Mouse (Mus musculus): ENCODE results near the gene Pcid2. TPM values are rescaled to one million over a fixed set of nuclear protein-coding genes. Genes with fewer than 3 reads are reported as not detected.

Gene Pcid2
- polyA plus RNA-seq, 1 experiment = 42.2 TPM

DNA sequence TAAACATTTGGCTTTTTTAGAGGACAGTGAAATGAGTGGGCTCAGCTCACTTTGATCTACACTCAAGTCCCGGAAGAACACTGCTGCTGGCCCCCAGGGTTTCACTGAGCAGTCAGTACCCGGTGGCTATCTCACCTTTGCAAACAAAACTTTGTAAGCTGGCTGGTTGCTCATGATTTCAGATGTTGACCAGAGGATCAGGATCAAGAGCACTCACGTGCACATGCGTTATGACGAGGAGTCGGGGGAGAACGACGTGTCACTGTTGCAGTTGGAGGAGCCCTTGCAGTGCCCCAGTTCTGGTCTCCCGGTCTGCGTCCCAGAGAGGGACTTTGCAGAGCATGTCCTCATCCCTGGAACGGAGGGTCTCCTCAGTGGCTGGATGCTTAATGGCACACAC is 32.0 kb downstream of the Pcid2 start:
- no peak overlapping the region for H3K27ac ChIP-seq (ENCODE audit: control insufficient read depth, insufficient read depth, low read length)
- DNase-seq = no peak
- TF ChIP-seq POLR2A (IDR thresholded peaks at IDR 0.05; ENCODE audit: control insufficient read depth, extremely low read depth, insufficient read depth, low read length, poor library complexity) (no peak), CTCF (IDR thresholded peaks at IDR 0.05; ENCODE audit: borderline replicate concordance, control insufficient read depth, extremely low read depth, insufficient read depth, low read length, poor library complexity) (no peak)
- H3K4me1 ChIP-seq (replicated peaks; ENCODE audit: control insufficient read depth, insufficient read depth, low read length) = no peaks in the 10 kb centered on the region
- no peaks in the 10 kb centered on the region for H3K27me3 ChIP-seq (ENCODE audit: control insufficient read depth, insufficient read depth, low read length)
- H3K36me3 ChIP-seq (ENCODE audit: control insufficient read depth, insufficient read depth, low read length) = peaks cover 17% of the 10 kb centered on the region
- 99% methylated on average over 11 of the region's 11 CpGs for WGBS
- H3K4me3 ChIP-seq (ENCODE audit: control insufficient read depth, insufficient read depth, low read length) = no peak overlapping the region

DNA sequence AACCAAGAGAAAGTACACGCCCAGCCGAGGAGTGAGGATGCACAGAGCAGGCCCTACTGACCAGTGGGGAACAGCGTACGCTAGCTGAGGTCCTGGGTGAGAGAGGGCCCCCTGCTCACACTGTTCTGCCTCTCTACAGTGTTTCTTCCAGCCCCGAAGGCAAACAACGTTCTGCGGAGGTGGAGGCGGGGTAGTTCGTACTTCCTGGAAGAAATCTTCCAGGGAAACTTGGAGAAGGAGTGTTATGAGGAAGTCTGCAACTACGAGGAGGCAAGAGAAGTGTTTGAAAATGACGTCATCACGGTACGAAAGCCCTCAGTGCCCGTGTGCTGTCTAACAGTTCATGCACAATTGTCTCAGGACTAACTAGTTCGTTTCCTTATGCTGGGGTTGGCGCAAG is 42.1 kb downstream of the Pcid2 start:
- Histone ChIP-seq H3K4me1 (replicated peaks; ENCODE audit: control insufficient read depth, insufficient read depth, low read length) (no peaks in the 10 kb centered on the region), H3K36me3 (ENCODE audit: control insufficient read depth, insufficient read depth, low read length) (no peaks in the 10 kb centered on the region), H3K27ac (ENCODE audit: control insufficient read depth, insufficient read depth, low read length) (no peak overlapping the region), H3K4me3 (ENCODE audit: control insufficient read depth, insufficient read depth, low read length) (no peak overlapping the region), H3K27me3 (ENCODE audit: control insufficient read depth, insufficient read depth, low read length) (no peaks in the 10 kb centered on the region)
- no peak for TF ChIP-seq POLR2A (IDR thresholded peaks at IDR 0.05; ENCODE audit: control insufficient read depth, extremely low read depth, insufficient read depth, low read length, poor library complexity)
- TF ChIP-seq CTCF (IDR thresholded peaks at IDR 0.05; ENCODE audit: borderline replicate concordance, control insufficient read depth, extremely low read depth, insufficient read depth, low read length, poor library complexity) = no peak
- 78% methylated on average over 16 of the region's 16 CpGs for WGBS
- no peak for DNase-seq

DNA sequence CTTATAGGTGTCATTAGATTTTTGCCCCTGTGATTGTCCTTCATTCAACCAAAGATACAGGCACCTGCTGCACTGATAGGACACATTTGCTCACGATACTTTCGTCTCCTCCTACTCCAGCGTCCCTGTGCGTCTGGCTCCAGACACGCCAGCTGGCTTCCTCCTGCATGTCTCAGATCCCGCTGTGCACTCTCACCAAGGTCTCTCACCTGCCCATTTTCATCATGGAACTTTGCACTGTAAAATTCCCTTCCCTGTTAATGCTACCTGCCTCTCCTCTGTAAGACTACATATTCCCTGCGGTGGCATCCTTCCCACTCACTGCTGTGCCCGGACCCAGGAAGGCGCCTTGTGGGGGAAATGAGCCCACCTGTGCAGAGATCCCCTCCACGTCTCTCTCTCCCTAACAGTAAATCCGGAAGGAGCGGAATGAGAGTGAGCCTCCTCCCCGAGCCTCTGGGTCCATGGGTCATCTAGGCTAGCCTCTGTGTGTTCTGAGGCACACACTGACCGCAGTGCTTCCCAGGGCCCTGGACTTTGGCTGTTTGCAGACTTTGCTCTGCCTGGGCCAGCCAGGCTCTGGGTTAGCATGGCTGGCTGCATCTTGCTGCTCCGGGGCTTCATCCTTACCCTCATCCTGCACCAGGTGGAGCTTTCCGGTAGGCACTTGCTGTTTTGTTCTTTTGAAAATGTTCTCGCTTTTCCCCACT is 44.7 kb downstream of the Pcid2 start, which contains the start of gene Proz:
Gene Proz, plus strand, starts transcription at position 474 of the 710 bp plus-strand sequence.
- Histone ChIP-seq H3K4me1 (replicated peaks; ENCODE audit: control insufficient read depth, insufficient read depth, low read length) (no peaks in the 10 kb centered on the region), H3K27me3 (ENCODE audit: control insufficient read depth, insufficient read depth, low read length) (no peaks in the 10 kb centered on the region), H3K36me3 (ENCODE audit: control insufficient read depth, insufficient read depth, low read length) (no peaks in the 10 kb centered on the region), H3K27ac (ENCODE audit: control insufficient read depth, insufficient read depth, low read length) (no peak within 1 kb of the TSS), H3K4me3 (ENCODE audit: control insufficient read depth, insufficient read depth, low read length) (no peak within 1 kb of the TSS)
- DNase-seq = no peak
- TF ChIP-seq CTCF (IDR thresholded peaks at IDR 0.05; ENCODE audit: borderline replicate concordance, control insufficient read depth, extremely low read depth, insufficient read depth, low read length, poor library complexity) (no peak), POLR2A (IDR thresholded peaks at IDR 0.05; ENCODE audit: control insufficient read depth, extremely low read depth, insufficient read depth, low read length, poor library complexity) (no peak)
- WGBS = 85% methylated on average over 17 of the region's 17 CpGs

DNA sequence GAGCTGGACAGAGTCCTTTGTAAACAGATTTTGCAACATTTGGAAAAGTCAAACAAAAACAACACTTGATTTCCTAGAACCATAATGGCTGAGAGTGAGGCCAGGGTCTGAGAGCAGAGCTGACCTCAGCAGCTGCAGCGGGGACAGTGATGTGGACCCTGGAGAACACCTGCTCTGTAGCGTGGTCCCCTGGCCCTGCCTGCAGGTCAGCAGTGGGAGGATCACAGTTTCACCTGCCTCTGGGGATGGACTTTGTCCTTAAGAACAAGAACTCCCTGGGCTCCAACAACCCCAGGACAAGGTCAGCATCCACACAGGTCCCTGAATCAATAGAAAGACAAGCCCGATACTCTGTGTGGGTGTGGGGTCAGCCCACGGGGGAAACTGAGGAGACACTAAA is 47.9 kb downstream of the Pcid2 start:
- WGBS = 94% methylated on average over 4 of the region's 4 CpGs
- no peak for TF ChIP-seq CTCF (IDR thresholded peaks at IDR 0.05; ENCODE audit: borderline replicate concordance, control insufficient read depth, extremely low read depth, insufficient read depth, low read length, poor library complexity)
- TF ChIP-seq POLR2A (IDR thresholded peaks at IDR 0.05; ENCODE audit: control insufficient read depth, extremely low read depth, insufficient read depth, low read length, poor library complexity) = no peak
- H3K27me3 ChIP-seq (ENCODE audit: control insufficient read depth, insufficient read depth, low read length) = no peaks in the 10 kb centered on the region
- H3K27ac ChIP-seq (ENCODE audit: control insufficient read depth, insufficient read depth, low read length) = no peak overlapping the region
- no peaks in the 10 kb centered on the region for H3K4me1 ChIP-seq (replicated peaks; ENCODE audit: control insufficient read depth, insufficient read depth, low read length)
- no peaks in the 10 kb centered on the region for H3K36me3 ChIP-seq (ENCODE audit: control insufficient read depth, insufficient read depth, low read length)
- no peak overlapping the region for H3K4me3 ChIP-seq (ENCODE audit: control insufficient read depth, insufficient read depth, low read length)
- no peak for DNase-seq

DNA sequence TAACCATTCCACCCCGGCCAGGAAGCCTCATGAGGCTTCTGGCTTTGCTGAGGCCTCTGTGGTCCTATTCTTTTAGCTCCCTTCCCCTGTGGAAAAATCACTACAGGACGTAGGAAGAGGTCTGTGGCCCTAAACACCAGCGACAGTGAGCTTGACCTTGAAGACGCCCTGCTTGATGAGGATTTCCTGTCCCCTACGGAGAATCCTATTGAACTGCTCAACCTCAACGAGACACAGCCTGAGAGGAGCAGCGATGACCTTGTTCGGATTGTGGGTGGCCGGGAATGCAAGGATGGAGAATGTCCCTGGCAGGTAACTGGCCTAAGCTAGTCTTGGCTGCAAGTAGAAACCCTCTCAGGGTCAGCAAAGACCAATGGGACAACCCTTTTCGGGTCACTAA is 54.7 kb downstream of the Pcid2 start:
- Histone ChIP-seq H3K36me3 (ENCODE audit: control insufficient read depth, insufficient read depth, low read length) (no peaks in the 10 kb centered on the region), H3K27me3 (ENCODE audit: control insufficient read depth, insufficient read depth, low read length) (no peaks in the 10 kb centered on the region), H3K27ac (ENCODE audit: control insufficient read depth, insufficient read depth, low read length) (no peak overlapping the region), H3K4me3 (ENCODE audit: control insufficient read depth, insufficient read depth, low read length) (no peak overlapping the region), H3K4me1 (replicated peaks; ENCODE audit: control insufficient read depth, insufficient read depth, low read length) (no peaks in the 10 kb centered on the region)
- no peak for DNase-seq
- TF ChIP-seq POLR2A (IDR thresholded peaks at IDR 0.05; ENCODE audit: control insufficient read depth, extremely low read depth, insufficient read depth, low read length, poor library complexity) = no peak
- no peak for TF ChIP-seq CTCF (IDR thresholded peaks at IDR 0.05; ENCODE audit: borderline replicate concordance, control insufficient read depth, extremely low read depth, insufficient read depth, low read length, poor library complexity)
- 92% methylated on average over 10 of the region's 10 CpGs for WGBS

DNA sequence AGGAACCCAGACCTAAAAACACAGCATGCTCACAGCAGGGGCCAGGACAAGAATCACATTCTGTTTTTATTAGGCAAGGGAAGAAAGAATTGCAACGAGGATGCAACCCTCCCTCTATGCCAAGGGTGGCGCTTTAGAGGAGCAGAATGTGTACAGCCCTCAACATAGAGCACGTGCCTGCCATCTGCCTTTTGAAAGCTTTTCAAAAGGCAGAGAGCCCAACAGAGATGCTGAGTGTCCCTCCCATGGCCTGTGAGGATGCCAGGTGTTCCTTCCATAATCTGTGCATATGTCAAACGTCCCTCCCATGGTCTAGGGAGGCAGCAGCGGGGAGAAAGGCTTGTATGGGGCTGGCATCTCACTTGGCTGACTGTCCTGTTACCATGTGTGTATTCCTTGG is 57.6 kb downstream of the Pcid2 start:
- WGBS = 71% methylated on average over 5 of the region's 5 CpGs
- TF ChIP-seq POLR2A (IDR thresholded peaks at IDR 0.05; ENCODE audit: control insufficient read depth, extremely low read depth, insufficient read depth, low read length, poor library complexity) = no peak
- TF ChIP-seq CTCF (IDR thresholded peaks at IDR 0.05; ENCODE audit: borderline replicate concordance, control insufficient read depth, extremely low read depth, insufficient read depth, low read length, poor library complexity) = no peak
- no peak for DNase-seq
- H3K27me3 ChIP-seq (ENCODE audit: control insufficient read depth, insufficient read depth, low read length) = no peaks in the 10 kb centered on the region
- no peak overlapping the region for H3K27ac ChIP-seq (ENCODE audit: control insufficient read depth, insufficient read depth, low read length)
- H3K36me3 ChIP-seq (ENCODE audit: control insufficient read depth, insufficient read depth, low read length) = no peaks in the 10 kb centered on the region
- no peaks in the 10 kb centered on the region for H3K4me1 ChIP-seq (replicated peaks; ENCODE audit: control insufficient read depth, insufficient read depth, low read length)
- H3K4me3 ChIP-seq (ENCODE audit: control insufficient read depth, insufficient read depth, low read length) = no peak overlapping the region

Data from thymus, adult 2 months (tissue).